Mouse (Mus musculus) liver, embryonic 14.5 days (tissue): ENCODE measurements at regions not wholly inside any gene's neighbourhood (a gene's known extent, or its start where the extent isn't known, plus 50 kb on each side); places are given as distances from the start of the nearest gene placed in this dataset.

Source experiments
- ATAC-seq: fragments of 200-750 bp; cut with Nextera tagmentation; 2 replicates; pipeline ENCODE4 v1.8.0; 2017; ENCODE audit warnings: moderate number of reproducible peaks, mild to moderate bottlenecking, moderate library complexity; ENCODE audit not compliant: insufficient read depth
- DNase-seq, 3 experiments: peaks; one replicate each; pipeline ENCODE4 v3.0.0-alpha.2; 2012 to 2013; ENCODE audit warnings: low read depth in 3 of 3, low spot score in 3 of 3
- H3K27ac ChIP-seq: fragments of 300-500 bp; sonication (generic); 2 replicates; pipeline ENCODE4 v1.5.1; 2014; ENCODE audit warnings: moderate library complexity, mild to moderate bottlenecking, control low read depth, inconsistent platforms
- H3K27me3 ChIP-seq: fragments of 300-500 bp; sonication (generic); 2 replicates; pipeline ENCODE4 v1.6.1; 2014; ENCODE audit warnings: mild to moderate bottlenecking, low read length, moderate library complexity; ENCODE audit not compliant: control insufficient read depth, insufficient read depth
- H3K36me3 ChIP-seq: fragments of 300-500 bp; sonication (generic); replicated peaks from 2 replicates; pipeline ENCODE4 v1.6.1; 2014; ENCODE audit warnings: low read depth; ENCODE audit not compliant: control insufficient read depth, insufficient read depth
- H3K4me1 ChIP-seq, 2 experiments: fragments of 200-500 bp in 1 of 2; fragments of 300-500 bp in 1 of 2; sonication (generic) in 1 of 2; replicated peaks; 2 replicates each; pipeline ENCODE4 v1.6.1; 2012 to 2014; ENCODE audit warnings: antibody characterized with exemption in 1 of 2, inconsistent platforms in 1 of 2, low read length in 1 of 2; ENCODE audit not compliant: control insufficient read depth in 2 of 2, insufficient read depth in 2 of 2
- H3K4me2 ChIP-seq: fragments of 300-500 bp; sonication (generic); 2 replicates; pipeline ENCODE4 v1.6.1; 2014; ENCODE audit warnings: low read depth, mild to moderate bottlenecking, control low read depth, moderate library complexity
- H3K4me3 ChIP-seq, 2 experiments: fragments of 200-500 bp in 1 of 2; fragments of 300-500 bp in 1 of 2; sonication (generic) in 1 of 2; 2 replicates each; pipeline ENCODE4 v1.5.1; 2012 to 2014; ENCODE audit warnings: low read depth in 2 of 2, low read length in 2 of 2, mild to moderate bottlenecking in 2 of 2, control low read depth in 1 of 2, inconsistent platforms in 1 of 2, moderate library complexity in 1 of 2; ENCODE audit not compliant: insufficient read depth in 1 of 2
- H3K9ac ChIP-seq: fragments of 300-500 bp; sonication (generic); replicated peaks from 2 replicates; pipeline ENCODE4 v1.6.1; 2014; ENCODE audit warnings: mild to moderate bottlenecking, control low read depth, moderate library complexity
- H3K9me3 ChIP-seq: fragments of 300-500 bp; sonication (generic); 2 replicates; pipeline ENCODE4 v1.6.1; 2016; ENCODE audit warnings: low read length, mixed read lengths; ENCODE audit not compliant: control insufficient read depth
- CTCF ChIP-seq: IDR thresholded peaks from 2 replicates; pipeline ENCODE4 v1.5.1; 2016; ENCODE audit warnings: antibody characterized with exemption, low read depth, control low read depth
- EP300 ChIP-seq: IDR thresholded peaks from 2 replicates; pipeline ENCODE4 v1.6.1; 2016; ENCODE audit warnings: antibody characterized with exemption, low read depth
- WGBS: fragments of 180-500 bp; shearing (Covaris S2); extraction: QIAGEN DNeasy Blood & Tissue Kit; methylation state at CpG from one replicate; pipeline ENCODE4 v1.1.7; 2014; ENCODE audit not compliant: insufficient replicate concordance; 5-methylcytosine and 5-hydroxymethylcytosine counted together

DNA sequence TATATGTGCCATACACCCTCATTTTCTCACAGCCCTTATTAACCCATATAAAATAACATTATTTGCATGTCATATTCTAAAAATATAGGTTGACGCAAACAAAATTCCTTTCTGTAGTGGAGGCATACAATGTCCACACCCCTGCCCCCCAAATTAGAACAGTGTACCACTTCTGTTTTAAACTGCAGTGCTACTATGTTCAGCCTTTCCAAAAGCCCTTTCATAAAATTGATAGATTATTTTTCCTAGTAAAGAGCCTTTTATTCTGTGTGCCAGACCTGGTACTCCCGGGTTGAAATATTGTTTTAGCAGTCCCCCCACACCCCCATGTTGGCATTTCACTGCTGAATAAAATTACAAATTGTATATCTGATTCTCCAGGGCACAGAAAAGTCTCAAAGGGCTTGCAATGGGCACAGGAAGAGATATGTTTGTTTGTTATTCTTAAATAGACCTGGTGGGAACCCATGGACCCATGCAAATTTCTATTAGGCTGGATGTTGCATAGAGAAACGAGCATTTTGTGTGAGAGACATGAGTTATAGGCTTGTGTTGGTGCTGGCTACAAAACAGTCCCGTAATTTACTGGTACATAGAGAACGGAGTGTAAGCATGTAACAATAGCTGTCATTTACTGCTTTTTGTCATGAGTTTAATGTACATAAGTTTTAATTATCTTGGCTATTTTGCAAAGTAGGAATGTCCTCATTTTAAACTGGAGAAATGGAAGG lies 192.4 kb upstream of the Tenm3 start:
- ATAC-seq (no peak), DNase-seq (no peak)
- TF ChIP-seq EP300, result no peak
- TF ChIP-seq CTCF, result no peak
- Histone ChIP-seq H3K27ac (no peak overlapping the region), H3K36me3 (no peaks in the 10 kb centered on the region), H3K27me3 (no peaks in the 10 kb centered on the region), H3K4me2 (no peak overlapping the region), H3K4me3 (no peak overlapping the region), H3K9me3 (no peaks in the 10 kb centered on the region), H3K9ac (no peak overlapping the region), H3K4me1 (no peaks in the 10 kb centered on the region)
- 62% methylated on average over 5 of the region's 5 CpGs for WGBS

DNA sequence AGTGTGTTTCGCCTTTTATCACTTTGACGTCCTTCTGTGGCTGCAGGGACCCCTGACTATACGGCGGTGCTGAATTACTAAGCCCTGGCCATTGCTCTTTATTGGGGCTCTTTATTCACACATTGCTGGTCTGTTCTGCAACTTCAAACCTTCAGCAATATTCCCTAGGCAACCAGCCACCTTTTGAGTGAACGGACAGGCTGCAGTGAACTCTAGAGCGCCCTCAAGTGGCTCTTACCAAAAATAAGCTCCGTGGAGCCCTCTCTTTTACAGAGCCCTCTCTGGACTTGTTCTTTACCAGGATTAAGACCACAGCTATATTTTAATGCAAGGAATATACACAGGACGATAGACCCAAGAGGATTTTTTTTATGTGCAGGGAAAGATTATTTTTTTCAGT lies 191.8 kb upstream of the Tenm3 start:
- ATAC-seq, result no peak
- H3K4me1 ChIP-seq, result no peaks in the 10 kb centered on the region
- H3K4me2 ChIP-seq, result no peak overlapping the region
- H3K4me3 ChIP-seq, result no peak overlapping the region
- TF ChIP-seq CTCF (no peak; the same call in 1 of the 2 replicates), EP300 (no peak)
- H3K9me3 ChIP-seq, result no peaks in the 10 kb centered on the region
- no peak overlapping the region for H3K27ac ChIP-seq
- no peak for DNase-seq
- H3K27me3 ChIP-seq, result no peaks in the 10 kb centered on the region
- no peak overlapping the region for H3K9ac ChIP-seq
- no peaks in the 10 kb centered on the region for H3K36me3 ChIP-seq
- 37% methylated on average over 8 of the region's 8 CpGs for WGBS

GRCm38 (mm10) chr8:49030255-49030654 lies 186.5 kb upstream of the Tenm3 start:
- Histone ChIP-seq H3K4me2 (no peak overlapping the region), H3K4me1 (no peaks in the 10 kb centered on the region), H3K4me3 (no peak overlapping the region), H3K27me3 (no peaks in the 10 kb centered on the region), H3K27ac (no peak overlapping the region), H3K9ac (no peak overlapping the region), H3K9me3 (no peaks in the 10 kb centered on the region), H3K36me3 (no peaks in the 10 kb centered on the region)
- no peak for TF ChIP-seq CTCF
- TF ChIP-seq EP300, result no peak
- DNase-seq, result no peak
- 48% methylated on average over 5 of the region's 5 CpGs for WGBS
- no peak for ATAC-seq

- no peak overlapping the region for H3K9ac ChIP-seq
- no peak for TF ChIP-seq CTCF
- TF ChIP-seq EP300, result no peak
- DNase-seq (no peak), ATAC-seq (no peak)
- no peaks in the 10 kb centered on the region for H3K36me3 ChIP-seq
- no peak overlapping the region for H3K4me2 ChIP-seq
- 62% methylated on average over 3 of the region's 3 CpGs for WGBS
- H3K4me1 ChIP-seq, result no peaks in the 10 kb centered on the region
- H3K27ac ChIP-seq, result no peak overlapping the region
- no peaks in the 10 kb centered on the region for H3K27me3 ChIP-seq
- no peaks in the 10 kb centered on the region for H3K9me3 ChIP-seq
- H3K4me3 ChIP-seq, result no peak overlapping the region
Observed at GRCm38 (mm10) chr8:49017741-49018140, 174.0 kb upstream of the Tenm3 start.

GRCm38 (mm10) chr8:49015701-49016100 lies 171.9 kb upstream of the Tenm3 start:
- TF ChIP-seq EP300 (no peak), CTCF (no peak)
- Histone ChIP-seq H3K9me3 (no peaks in the 10 kb centered on the region), H3K27me3 (no peaks in the 10 kb centered on the region), H3K9ac (no peak overlapping the region), H3K4me2 (no peak overlapping the region), H3K4me1 (no peaks in the 10 kb centered on the region), H3K4me3 (no peak overlapping the region), H3K27ac (no peak overlapping the region), H3K36me3 (no peaks in the 10 kb centered on the region)
- WGBS, result 76% methylated on average over 7 of the region's 7 CpGs
- ATAC-seq (no peak), DNase-seq (no peak)
